Mouse (Mus musculus) stomach, adult 2 months (tissue): ENCODE data around the gene Agtr1b. TPM values are rescaled to one million over a fixed set of nuclear protein-coding genes. Genes with fewer than 3 reads are reported as not detected.

ENCODE experiments used
- polyA plus RNA-seq: library from polyadenylated mRNA; depleted of rRNA; stranded (reverse); fragments of >200 nt; gene quantifications from 2 replicates; pipeline ENCODE4 v1.2.3, GENCODE M21; 2012; rRNA removed

Agtr1b gene
- 0.18 and 0.39 TPM in 2 replicates for polyA plus RNA-seq

GRCm38 (mm10) chr3:20366558-20367522 lies at the start of gene Agtr1b:
TSS of gene Agtr1b (minus strand) at chr3:20367177.

GRCm38 (mm10) chr3:20275633-20276032 lies 91.3 kb downstream of the Agtr1b start, which contains the start of gene Cpb1:
TSS of gene Cpb1 (minus strand) at chr3:20275733.

Other genes with a start within 250 kb of the Agtr1b start
- gene Gyg, start 211.9 kb downstream of the Agtr1b start, polyA plus RNA-seq, result 4.5 and 5.2 TPM in 2 replicates
- gene Cpa3, start 125.0 kb downstream of the Agtr1b start, polyA plus RNA-seq, result 0.23 and 0.34 TPM in 2 replicates
- 0.10 and 0.45 TPM in 2 replicates for gene Cpb1, start 91.4 kb downstream of the Agtr1b start, polyA plus RNA-seq